Mouse (Mus musculus) heart, adult 2 months (tissue): ENCODE measurements around the gene Mphosph6. TPM values are rescaled to one million over a fixed set of nuclear protein-coding genes. Genes with fewer than 3 reads are reported as not detected.

Source experiments
- DNase-seq, 2 experiments: peaks; one replicate each; pipeline ENCODE4 v3.0.0; 2021
- H3K27ac ChIP-seq: fragments of 200-600 bp; 2 replicates; pipeline ENCODE4 v1.8.1; 2022
- H3K27me3 ChIP-seq: fragments of 200-500 bp; 2 replicates; pipeline ENCODE4 v1.6.1; 2012; ENCODE audit warnings: mild to moderate bottlenecking, low read length, inconsistent platforms, mixed read lengths; ENCODE audit not compliant: control insufficient read depth, insufficient read depth
- H3K36me3 ChIP-seq: fragments of 200-500 bp; 2 replicates; pipeline ENCODE4 v1.6.1; 2012; ENCODE audit warnings: low read length, inconsistent platforms; ENCODE audit not compliant: control insufficient read depth, insufficient read depth
- H3K4me1 ChIP-seq: fragments of 200-500 bp; 2 replicates; pipeline ENCODE4 v1.6.1; 2011; ENCODE audit warnings: low read length; ENCODE audit not compliant: control insufficient read depth, insufficient read depth
- H3K4me3 ChIP-seq: fragments of 200-600 bp; 2 replicates; pipeline ENCODE4 v1.8.1; 2022
- H3K79me2 ChIP-seq: fragments of 200-500 bp; replicated peaks from 2 replicates; pipeline ENCODE4 v1.6.1; 2012; ENCODE audit warnings: mild to moderate bottlenecking, inconsistent platforms, low read length, moderate library complexity, mixed read lengths; ENCODE audit not compliant: control insufficient read depth, insufficient read depth
- H3K9ac ChIP-seq: fragments of 200-500 bp; 2 replicates; pipeline ENCODE4 v1.6.1; 2012; ENCODE audit warnings: low read depth, mild to moderate bottlenecking, control low read depth, inconsistent platforms, low read length, mixed read lengths
- CTCF ChIP-seq: fragments of 200-600 bp; IDR thresholded peaks from 2 replicates; pipeline ENCODE4 v1.8.1; 2022; ENCODE audit warnings: antibody characterized with exemption, mild to moderate bottlenecking, moderate library complexity
- EP300 ChIP-seq: fragments of 200-500 bp; IDR thresholded peaks from 2 replicates; pipeline ENCODE4 v1.6.1; 2011; ENCODE audit warnings: low read depth, low read length, control low read depth; ENCODE audit not compliant: insufficient read depth
- POLR2A ChIP-seq: fragments of 200-500 bp; IDR thresholded peaks from 2 replicates; pipeline ENCODE4 v1.6.1; 2011; ENCODE audit warnings: mild to moderate bottlenecking, low read depth, low read length, control low read depth; ENCODE audit not compliant: insufficient read depth
- WGBS: fragments of 180-500 bp; shearing (Covaris S2); methylation state at CpG from one replicate; pipeline ENCODE4 v1.1.7; 2018; 5-methylcytosine and 5-hydroxymethylcytosine counted together
- intact Hi-C: fragments of 180-260 bp; cut with DNase I; formaldehyde crosslinking; loops from one replicate; pipeline ENCODE4 v1.15.1; 2025
- polyA plus RNA-seq: library from polyadenylated mRNA; depleted of rRNA; stranded (reverse); fragments of >200 nt; gene quantifications from 2 replicates; pipeline ENCODE4 v1.2.3, GENCODE M21; 2012
- total RNA-seq, 2 experiments: library from RNA; stranded (reverse); gene quantifications; 2 replicates each; pipeline ENCODE4 v1.2.3; 2021

Gene Mphosph6
- total and polyA plus RNA-seq, 3 experiments: 3.9 to 8.9 (median 8.4) TPM

GRCm38 (mm10) chr8:117783021-117783420 is 18.7 kb downstream of the Mphosph6 start:
- 96% methylated on average over 7 of the region's 7 CpGs for WGBS
- Histone ChIP-seq H3K36me3 (no peaks in the 10 kb centered on the region), H3K4me1 (no peaks in the 10 kb centered on the region)

GRCm38 (mm10) chr8:117781375-117782129 is 20.2 kb downstream of the Mphosph6 start:
- WGBS: 64% methylated on average over 6 of the region's 6 CpGs
- intact Hi-C loops: no loop called here
- no peak overlapping the region for H3K4me3 ChIP-seq
- no peaks in the 10 kb centered on the region for H3K4me1 ChIP-seq
- H3K9ac ChIP-seq: no peak overlapping the region
- H3K36me3 ChIP-seq: no peaks in the 10 kb centered on the region
- no peak overlapping the region for H3K27ac ChIP-seq
- DNase-seq: no peak
- no peaks in the 10 kb centered on the region for H3K79me2 ChIP-seq
- H3K27me3 ChIP-seq: no peaks in the 10 kb centered on the region
- no peak for TF ChIP-seq POLR2A
- TF ChIP-seq EP300: no peak
- no peak for TF ChIP-seq CTCF

More at GRCm38 (mm10) chr8:117783021-117783420, 18.7 kb downstream of the Mphosph6 start:
- Histone ChIP-seq H3K27ac (no peak overlapping the region), H3K9ac (no peak overlapping the region), H3K4me3 (no peak overlapping the region), H3K79me2 (no peaks in the 10 kb centered on the region), H3K27me3 (no peaks in the 10 kb centered on the region)
- TF ChIP-seq EP300: no peak
- TF ChIP-seq CTCF: no peak
- TF ChIP-seq POLR2A: no peak
- intact Hi-C loops: no loop called here
- no peak for DNase-seq

DNA sequence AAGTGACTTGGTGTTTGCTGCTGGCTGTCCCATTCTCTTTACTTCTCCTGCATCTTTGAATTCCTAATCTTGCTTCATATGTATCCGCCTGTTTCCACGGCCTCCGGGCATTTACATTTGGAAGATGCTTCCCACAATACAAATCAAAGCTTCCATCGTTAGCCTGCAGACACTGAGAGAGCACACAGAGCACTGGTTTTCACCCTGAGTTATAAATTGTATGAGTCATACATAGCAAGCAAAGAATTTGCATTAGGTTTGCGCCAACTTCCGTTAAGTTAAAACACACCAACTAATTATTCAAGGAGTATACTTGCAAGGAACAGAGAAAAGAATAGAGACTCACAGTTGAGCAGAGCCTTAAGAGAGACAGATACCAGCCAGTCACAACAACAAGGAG is 22.4 kb downstream of the Mphosph6 start:
- H3K79me2 ChIP-seq: no peaks in the 10 kb centered on the region
- H3K27me3 ChIP-seq: no peaks in the 10 kb centered on the region
- TF ChIP-seq EP300 (no peak), POLR2A (no peak), CTCF (no peak)
- H3K27ac ChIP-seq: no peak overlapping the region
- 84% methylated on average over 6 of the region's 6 CpGs for WGBS
- no peak overlapping the region for H3K9ac ChIP-seq
- no peak overlapping the region for H3K4me3 ChIP-seq
- no peak for DNase-seq
- no peaks in the 10 kb centered on the region for H3K36me3 ChIP-seq
- H3K4me1 ChIP-seq: no peaks in the 10 kb centered on the region
- intact Hi-C loops: no loop called here

- H3K79me2 ChIP-seq: no peaks in the 10 kb centered on the region
- H3K9ac ChIP-seq: no peak overlapping the region
- H3K4me3 ChIP-seq: no peak overlapping the region
- no peak for TF ChIP-seq CTCF
- no peak for TF ChIP-seq POLR2A
- no peak for TF ChIP-seq EP300
- H3K27ac ChIP-seq: no peak overlapping the region
- no peaks in the 10 kb centered on the region for H3K27me3 ChIP-seq
- no peak for DNase-seq
- H3K36me3 ChIP-seq: no peaks in the 10 kb centered on the region
- no peaks in the 10 kb centered on the region for H3K4me1 ChIP-seq
- WGBS: 60% methylated on average over 11 of the region's 11 CpGs
- intact Hi-C loops: no loop called here
Measured at GRCm38 (mm10) chr8:117778531-117779322, 23.0 kb downstream of the Mphosph6 start.

DNA sequence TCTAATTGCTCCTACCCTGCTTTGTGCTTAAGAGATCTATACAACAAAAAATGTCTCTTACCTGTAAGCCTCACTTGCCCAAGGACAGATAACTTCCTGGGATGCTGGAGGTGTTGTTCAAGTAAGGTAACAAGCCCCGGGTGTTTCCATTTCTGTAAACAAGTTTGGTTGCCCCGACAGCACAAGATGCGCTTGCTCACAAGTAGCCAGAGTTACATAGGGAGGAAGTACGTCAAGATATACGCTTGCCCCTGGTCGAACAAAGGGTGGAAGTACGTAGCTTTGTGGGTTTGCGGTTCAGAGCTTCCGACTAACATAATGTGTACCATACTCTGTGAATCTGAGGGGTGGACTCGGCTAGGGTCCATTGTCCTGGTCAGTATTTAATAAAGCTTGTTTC is 25.7 kb downstream of the Mphosph6 start:
- H3K4me1 ChIP-seq: no peaks in the 10 kb centered on the region
- H3K27ac ChIP-seq: no peak overlapping the region
- H3K27me3 ChIP-seq: no peaks in the 10 kb centered on the region
- no peak overlapping the region for H3K9ac ChIP-seq
- no peaks in the 10 kb centered on the region for H3K36me3 ChIP-seq
- intact Hi-C loops: no loop called here
- no peak for TF ChIP-seq CTCF
- no peak for TF ChIP-seq EP300
- TF ChIP-seq POLR2A: no peak
- H3K79me2 ChIP-seq: no peaks in the 10 kb centered on the region
- WGBS: 71% methylated on average over 10 of the region's 10 CpGs
- H3K4me3 ChIP-seq: no peak overlapping the region
- DNase-seq: no peak

DNA sequence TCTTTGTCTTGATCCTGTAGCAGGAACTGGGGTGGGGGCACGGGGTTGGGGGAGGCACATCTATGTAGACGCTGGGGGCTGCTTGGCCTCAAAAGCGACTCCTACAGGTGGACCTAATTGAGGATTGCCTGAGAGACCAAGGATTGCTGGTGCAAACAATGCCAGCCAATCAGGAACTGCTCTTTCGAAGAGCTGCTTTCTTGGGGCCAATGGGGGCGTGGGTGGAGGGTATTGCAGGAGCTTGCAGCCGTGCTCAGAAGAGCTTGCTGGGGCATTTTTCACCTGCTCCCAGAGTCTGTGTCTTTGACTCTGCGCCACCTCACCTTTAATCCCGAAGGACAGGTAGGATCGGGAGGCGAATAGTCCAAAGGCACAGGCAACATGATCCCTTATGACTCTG is 26.1 kb downstream of the Mphosph6 start:
- no peak for DNase-seq
- WGBS: 50% methylated on average over 10 of the region's 10 CpGs

More for the DNA sequence above, 26.1 kb downstream of the Mphosph6 start:
- no peak overlapping the region for H3K4me3 ChIP-seq
- H3K79me2 ChIP-seq: no peaks in the 10 kb centered on the region
- no peak overlapping the region for H3K9ac ChIP-seq
- H3K27ac ChIP-seq: no peak overlapping the region
- intact Hi-C loops: no loop called here
- H3K36me3 ChIP-seq: no peaks in the 10 kb centered on the region
- no peaks in the 10 kb centered on the region for H3K27me3 ChIP-seq
- no peaks in the 10 kb centered on the region for H3K4me1 ChIP-seq
- no peak for TF ChIP-seq EP300
- no peak for TF ChIP-seq CTCF
- no peak for TF ChIP-seq POLR2A
